Comparison of ENCODE assay signal across 9 mouse cellular contexts in the genomic region with DNA sequence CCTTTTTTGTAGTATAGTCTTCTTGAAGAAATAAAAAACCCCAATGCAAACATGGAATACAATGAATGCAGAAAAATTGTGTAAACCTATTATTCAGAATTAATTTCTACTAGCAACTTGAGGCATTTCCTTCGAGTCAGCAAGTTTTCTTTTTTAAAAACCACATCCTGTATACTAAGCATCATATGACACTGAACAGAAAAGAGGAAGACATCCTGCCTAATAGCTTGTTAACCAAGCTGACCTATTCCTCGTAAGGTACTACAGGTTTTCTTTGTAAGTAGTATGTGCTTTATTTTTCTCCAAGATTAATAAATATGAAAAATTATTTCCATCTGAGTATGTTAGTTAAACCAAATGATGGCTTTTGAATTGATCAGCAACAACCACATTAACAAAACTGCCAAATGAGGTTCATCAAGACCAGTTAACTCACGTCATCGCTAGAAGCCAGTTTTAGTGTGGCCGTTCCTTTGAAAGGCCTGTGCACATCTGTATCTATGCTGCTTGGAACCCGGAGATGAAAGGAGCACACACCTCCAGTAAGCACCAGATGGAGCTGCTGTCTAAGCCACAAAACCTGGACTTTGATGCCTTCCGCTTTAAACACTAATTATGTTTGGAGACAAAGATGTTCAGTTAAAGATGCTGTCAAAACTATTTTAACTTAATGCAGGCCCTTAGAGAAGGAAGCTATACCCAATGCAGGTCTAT.
A peak's percentile ranks its signal among the peaks of the same experiment; 100 is the strongest.
DNase-seq lines count a peak whose midpoint lies in the region; ATAC-seq lines count a peak whose summit lies in the region.
"Had no signal": no experiment of that assay in that cellular context is flagged by ENCODE, and none has a peak within 500 bp of the region (broad histone marks: within the 10 kb centered on the region; RNA-seq: fewer than 3 reads in every experiment).

No protein-coding gene starts in this region.

- WGBS in midbrain, embryonic 14.5 days = 74% methylated on average over 7 of the region's 7 CpGs
- WGBS in midbrain, embryonic 11.5 days = 79% methylated on average over 7 of the region's 7 CpGs
- WGBS in limb, embryonic 10.5 days = 56% methylated on average over 7 of the region's 7 CpGs

- no peak overlapping the region for H3K9ac ChIP-seq in midbrain, embryonic 14.5 days (replicated peaks; ENCODE audit: low read length)
- H3K9ac ChIP-seq in midbrain, embryonic 11.5 days (ENCODE audit: low read length) = no peak overlapping the region

- no peak overlapping the region for H3K4me3 ChIP-seq in midbrain, embryonic 14.5 days (replicated peaks; ENCODE audit: low read depth, low read length)
- H3K4me3 ChIP-seq in midbrain, embryonic 11.5 days (ENCODE audit: low read depth, low read length) = no peak overlapping the region
- no peak overlapping the region for H3K4me3 ChIP-seq in limb, embryonic 10.5 days
- H3K4me3 ChIP-seq: erythroblast, embryonic 14.5 days had no signal

- H3K36me3 ChIP-seq in midbrain, embryonic 14.5 days (ENCODE audit: control insufficient read depth, insufficient read depth, low read length) = no peaks in the 10 kb centered on the region
- no peaks in the 10 kb centered on the region for H3K36me3 ChIP-seq in midbrain, embryonic 11.5 days (ENCODE audit: control insufficient read depth, insufficient read depth, low read length)
- no peaks in the 10 kb centered on the region for H3K36me3 ChIP-seq in limb, embryonic 10.5 days

- DNase-seq in midbrain, embryonic 14.5 days = peak; percentile 84
- no peak for DNase-seq in midbrain, embryonic 11.5 days (ENCODE audit: low spot score, missing footprints)
- DNase-seq in adipocyte (ENCODE audit: low spot score) = peak; percentile 42
- DNase-seq in embryo, embryonic 9.5 days (ENCODE audit: extremely low spot score) = peak; percentile 29
- peak; percentile 40 for DNase-seq in limb, embryonic 10.5 days (ENCODE audit: low spot score)
- peak; percentile 30 for DNase-seq in retina, adult 2 months (ENCODE audit: low read depth, low spot score)
- no peak for DNase-seq in ovary, postnatal 36 days (ENCODE audit: low spot score)

- peaks cover 6% of the 10 kb centered on the region for H3K9me3 ChIP-seq in midbrain, embryonic 14.5 days (ENCODE audit: control insufficient read depth, low read length)
- H3K9me3 ChIP-seq in midbrain, embryonic 11.5 days (ENCODE audit: control insufficient read depth, low read length) = peaks cover 5% of the 10 kb centered on the region
- H3K9me3 ChIP-seq in limb, embryonic 10.5 days (replicated peaks) = peaks cover 4% of the 10 kb centered on the region

- no peaks in the 10 kb centered on the region for H3K4me1 ChIP-seq in midbrain, embryonic 14.5 days (ENCODE audit: control insufficient read depth, insufficient read depth, low read length)
- no peaks in the 10 kb centered on the region for H3K4me1 ChIP-seq in midbrain, embryonic 11.5 days (ENCODE audit: control insufficient read depth, insufficient read depth, low read length)
- H3K4me1 ChIP-seq in limb, embryonic 10.5 days = peaks cover 6% of the 10 kb centered on the region

- no peak overlapping the region for H3K27ac ChIP-seq in midbrain, embryonic 14.5 days (replicated peaks; ENCODE audit: low read depth, low read length)
- no peak overlapping the region for H3K27ac ChIP-seq in midbrain, embryonic 11.5 days (ENCODE audit: low read depth, low read length)
- no peak overlapping the region for H3K27ac ChIP-seq in limb, embryonic 10.5 days

- no peak overlapping the region for H3K4me2 ChIP-seq in midbrain, embryonic 14.5 days (ENCODE audit: low read length)
- H3K4me2 ChIP-seq in midbrain, embryonic 11.5 days = no peak overlapping the region

- H3K27me3 ChIP-seq in midbrain, embryonic 14.5 days (ENCODE audit: control insufficient read depth, insufficient read depth, low read length) = no peaks in the 10 kb centered on the region
- no peaks in the 10 kb centered on the region for H3K27me3 ChIP-seq in midbrain, embryonic 11.5 days (ENCODE audit: control insufficient read depth, insufficient read depth, low read length)
- no peaks in the 10 kb centered on the region for H3K27me3 ChIP-seq in limb, embryonic 10.5 days (ENCODE audit: low read depth, poor library complexity, severe bottlenecking)

- ATAC-seq in midbrain, embryonic 14.5 days (ENCODE audit: low FRiP score, low TSS enrichment) = no peak
- no peak for ATAC-seq in midbrain, embryonic 11.5 days (ENCODE audit: low FRiP score)
- peak; percentile 87 for ATAC-seq in inflammation-experienced regulatory T-cells, adult 6 months

Comparison
In these comparisons a context has a peak if more than half of its experiments do, and no peak if none do; other contexts are left out.
1. DNase-seq: peak in midbrain, embryonic 14.5 days (single experiment), adipocyte (single experiment), embryo, embryonic 9.5 days (single experiment), limb, embryonic 10.5 days (single experiment) and retina, adult 2 months (single experiment); none in midbrain, embryonic 11.5 days (single experiment) and ovary, postnatal 36 days (single experiment).